Mouse (Mus musculus) MEL (cell line): ENCODE results near the gene Cyth2. TPM values are rescaled to one million over a fixed set of nuclear protein-coding genes. Genes with fewer than 3 reads are reported as not detected.

Experiments
- DNase-seq: peaks from one replicate; pipeline ENCODE4 v3.0.0; 2011; ENCODE audit warnings: low read depth, low spot score
- H3K27ac ChIP-seq: 2 replicates; pipeline ENCODE4 v1.5.1; 2012; ENCODE audit warnings: low read depth, mild to moderate bottlenecking, control low read depth, low read length, moderate library complexity; ENCODE audit not compliant: control insufficient read depth
- H3K27me3 ChIP-seq, 2 experiments: fragments of 150-350 bp in 1 of 2; sonication (generic) in 1 of 2; 2 replicates each; pipeline ENCODE4 v1.6.1; 2012; ENCODE audit warnings: low read length in 2 of 2, mild to moderate bottlenecking in 2 of 2, improper control_type of control experiment in 1 of 2, moderate library complexity in 1 of 2; ENCODE audit not compliant: insufficient read depth in 2 of 2, control insufficient read depth in 1 of 2
- H3K36me3 ChIP-seq, 2 experiments: 2 replicates each; pipeline ENCODE4 v1.6.1; 2012 to 2014; ENCODE audit warnings: low read length in 2 of 2, improper control_type of control experiment in 1 of 2, inconsistent platforms in 1 of 2, mild to moderate bottlenecking in 1 of 2; ENCODE audit not compliant: insufficient read depth in 2 of 2, control insufficient read depth in 1 of 2
- H3K4me1 ChIP-seq, 2 experiments: fragments of 150-350 bp in 1 of 2; sonication (generic) in 1 of 2; 2 replicates each; pipeline ENCODE4 v1.6.1; 2012; ENCODE audit warnings: low read length in 2 of 2, improper control_type of control experiment in 1 of 2, mild to moderate bottlenecking in 1 of 2; ENCODE audit not compliant: insufficient read depth in 2 of 2, control insufficient read depth in 1 of 2
- H3K4me3 ChIP-seq, 2 experiments: fragments of 150-350 bp in 1 of 2; sonication (generic) in 1 of 2; 2 replicates each; pipeline ENCODE4 v1.5.1; 2012; ENCODE audit warnings: low read depth in 2 of 2, low read length in 2 of 2, mild to moderate bottlenecking in 2 of 2, moderate library complexity in 2 of 2, control low read depth in 1 of 2, improper control_type of control experiment in 1 of 2; ENCODE audit not compliant: control insufficient read depth in 1 of 2, insufficient read depth in 1 of 2
- H3K79me2 ChIP-seq: 2 replicates; pipeline ENCODE4 v1.6.1; 2012; ENCODE audit warnings: mild to moderate bottlenecking, low read length, moderate library complexity; ENCODE audit not compliant: control insufficient read depth, poor library complexity, insufficient read depth
- H3K9ac ChIP-seq: 2 replicates; pipeline ENCODE4 v1.6.1; 2012; ENCODE audit warnings: low read depth, mild to moderate bottlenecking, control low read depth, low read length, moderate library complexity; ENCODE audit not compliant: control insufficient read depth, poor library complexity, severe bottlenecking
- H3K9me3 ChIP-seq: fragments of 150-350 bp; sonication (generic); replicated peaks from 2 replicates; pipeline ENCODE4 v1.6.1; 2012; ENCODE audit warnings: mild to moderate bottlenecking, low read length, improper control_type of control experiment, moderate library complexity; ENCODE audit not compliant: insufficient read depth
- CHD2 ChIP-seq: IDR thresholded peaks from 2 replicates; pipeline ENCODE4 v1.6.1; 2011; ENCODE audit warnings: low read length, improper control_type of control experiment
- E2F4 ChIP-seq: IDR thresholded peaks from 2 replicates; pipeline ENCODE4 v1.6.1; 2011; ENCODE audit warnings: low read depth, low read length, improper control_type of control experiment, borderline replicate concordance
- ELF1 ChIP-seq: IDR thresholded peaks from 2 replicates; pipeline ENCODE4 v1.6.1; 2014; ENCODE audit warnings: low read depth, mild to moderate bottlenecking, inconsistent platforms, low read length, improper control_type of control experiment, moderate library complexity
- EP300 ChIP-seq, 2 experiments: IDR thresholded peaks; 2 replicates each; pipeline ENCODE4 v1.6.1; 2011; ENCODE audit warnings: improper control_type of control experiment in 2 of 2, low read length in 2 of 2, low read depth in 1 of 2, mild to moderate bottlenecking in 1 of 2
- GABPA ChIP-seq: IDR thresholded peaks from 2 replicates; pipeline ENCODE4 v1.6.1; 2012; ENCODE audit warnings: low read depth, mild to moderate bottlenecking, inconsistent platforms, low read length, improper control_type of control experiment, moderate library complexity
- GATA1 ChIP-seq: IDR thresholded peaks from 2 replicates; pipeline ENCODE4 v1.6.1; 2011; ENCODE audit warnings: low read depth, low read length, improper control_type of control experiment
- HCFC1 ChIP-seq: IDR thresholded peaks from 2 replicates; pipeline ENCODE4 v1.6.1; 2012; ENCODE audit warnings: low read depth, mild to moderate bottlenecking, inconsistent platforms, low read length, improper control_type of control experiment, moderate library complexity
- JUND ChIP-seq: IDR thresholded peaks from 2 replicates; pipeline ENCODE4 v1.6.1; 2011; ENCODE audit warnings: low read depth, mild to moderate bottlenecking, improper control_type of control experiment, low read length
- MAX ChIP-seq: IDR thresholded peaks from 2 replicates; pipeline ENCODE4 v1.6.1; 2011; ENCODE audit warnings: low read length, improper control_type of control experiment
- MAZ ChIP-seq: IDR thresholded peaks from 2 replicates; pipeline ENCODE4 v1.6.1; 2012; ENCODE audit warnings: low read depth, mild to moderate bottlenecking, inconsistent platforms, low read length, improper control_type of control experiment
- MEF2A ChIP-seq: IDR thresholded peaks from 2 replicates; pipeline ENCODE4 v1.6.1; 2014; ENCODE audit warnings: low read depth, mild to moderate bottlenecking, inconsistent platforms, low read length, improper control_type of control experiment; ENCODE audit not compliant: poor library complexity, insufficient replicate concordance, severe bottlenecking; ENCODE audit errors: extremely low read depth
- MXI1 ChIP-seq: IDR thresholded peaks from 2 replicates; pipeline ENCODE4 v1.6.1; 2011; ENCODE audit warnings: mild to moderate bottlenecking, low read depth, low read length, improper control_type of control experiment
- MYB ChIP-seq: IDR thresholded peaks from 2 replicates; pipeline ENCODE4 v1.6.1; 2011; ENCODE audit warnings: mild to moderate bottlenecking, low read depth, low read length, improper control_type of control experiment
- MYC ChIP-seq: IDR thresholded peaks from 2 replicates; pipeline ENCODE4 v1.6.1; 2011; ENCODE audit warnings: low read depth, mild to moderate bottlenecking, low read length, improper control_type of control experiment, moderate library complexity
- NELFE ChIP-seq: IDR thresholded peaks from 2 replicates; pipeline ENCODE4 v1.6.1; 2011; ENCODE audit warnings: low read depth, low read length, improper control_type of control experiment
- NRF1 ChIP-seq: IDR thresholded peaks from 2 replicates; pipeline ENCODE4 v1.6.1; 2014; ENCODE audit warnings: low read depth, mild to moderate bottlenecking, inconsistent platforms, low read length, improper control_type of control experiment, moderate library complexity; ENCODE audit not compliant: poor library complexity, insufficient read depth, severe bottlenecking
- POLR2AphosphoS2 ChIP-seq: IDR thresholded peaks from 2 replicates; pipeline ENCODE4 v1.6.1; 2011; ENCODE audit warnings: low read length, improper control_type of control experiment
- POLR2AphosphoS5 ChIP-seq: IDR thresholded peaks from 2 replicates; pipeline ENCODE4 v1.6.1; 2012; ENCODE audit warnings: low read depth, borderline replicate concordance, mild to moderate bottlenecking, inconsistent platforms, low read length, moderate library complexity, mixed read lengths
- RAD21 ChIP-seq: IDR thresholded peaks from 2 replicates; pipeline ENCODE4 v1.6.1; 2011; ENCODE audit warnings: mild to moderate bottlenecking, low read depth, low read length, improper control_type of control experiment
- SIN3A ChIP-seq: IDR thresholded peaks from 2 replicates; pipeline ENCODE4 v1.6.1; 2012; ENCODE audit warnings: low read length, improper control_type of control experiment, inconsistent platforms
- SMC3 ChIP-seq: IDR thresholded peaks from 2 replicates; pipeline ENCODE4 v1.6.1; 2011; ENCODE audit warnings: low read depth, low read length, improper control_type of control experiment
- TAL1 ChIP-seq: IDR thresholded peaks from 2 replicates; pipeline ENCODE4 v1.6.1; 2012; ENCODE audit warnings: mild to moderate bottlenecking, inconsistent platforms, low read length, moderate library complexity, mixed read lengths
- TBP ChIP-seq: IDR thresholded peaks from 2 replicates; pipeline ENCODE4 v1.8.0; 2011; ENCODE audit warnings: low read depth, low read length, improper control_type of control experiment
- TCF12 ChIP-seq: IDR thresholded peaks from 2 replicates; pipeline ENCODE4 v1.6.1; 2014; ENCODE audit warnings: low read depth, mild to moderate bottlenecking, inconsistent platforms, low read length, improper control_type of control experiment, moderate library complexity
- USF1 ChIP-seq: IDR thresholded peaks from 2 replicates; pipeline ENCODE4 v1.6.1; 2014; ENCODE audit warnings: low read depth, mild to moderate bottlenecking, inconsistent platforms, low read length, improper control_type of control experiment, moderate library complexity
- USF2 ChIP-seq, 2 experiments: IDR thresholded peaks; 2 replicates each; pipeline ENCODE4 v1.6.1; 2011 to 2012; ENCODE audit warnings: improper control_type of control experiment in 2 of 2, low read length in 2 of 2, borderline replicate concordance in 1 of 2, inconsistent platforms in 1 of 2, low read depth in 1 of 2, mild to moderate bottlenecking in 1 of 2; ENCODE audit not compliant: insufficient read depth in 1 of 2
- ZC3H11A ChIP-seq: IDR thresholded peaks from 2 replicates; pipeline ENCODE4 v1.6.1; 2012; ENCODE audit warnings: low read depth, mild to moderate bottlenecking, inconsistent platforms, low read length, improper control_type of control experiment
- ZKSCAN1 ChIP-seq: IDR thresholded peaks from 2 replicates; pipeline ENCODE4 v1.6.1; 2012; ENCODE audit warnings: low read depth, mild to moderate bottlenecking, inconsistent platforms, low read length, improper control_type of control experiment, moderate library complexity
- ZMIZ1 ChIP-seq: IDR thresholded peaks from 2 replicates; pipeline ENCODE4 v1.6.1; 2012; ENCODE audit warnings: low read depth, mild to moderate bottlenecking, inconsistent platforms, low read length, improper control_type of control experiment, moderate library complexity
- polyA plus RNA-seq, 2 experiments: library from polyadenylated mRNA; stranded (reverse) in 1 of 2; unstranded in 1 of 2; fragments of >175 nt in 1 of 2; fragments of >200 nt in 1 of 2; gene quantifications; 2 replicates each; pipeline versions ENCODE4 v1.2.1 to v1.2.4; 2012; ENCODE audit warnings: low replicate concordance in 2 of 2, low read depth in 1 of 2; ENCODE audit not compliant: insufficient read length in 2 of 2, insufficient read depth in 1 of 2, missing spikeins in 1 of 2
- total RNA-seq: library from RNA; depleted of rRNA; stranded (reverse); fragments of 300-350 nt; gene quantifications from 2 replicates; pipeline ENCODE4 v1.2.3, GENCODE M21; 2012

Cyth2 gene
- total and polyA plus RNA-seq, 3 experiments: 52.9 to 92.2 TPM; not detected in 1

DNA sequence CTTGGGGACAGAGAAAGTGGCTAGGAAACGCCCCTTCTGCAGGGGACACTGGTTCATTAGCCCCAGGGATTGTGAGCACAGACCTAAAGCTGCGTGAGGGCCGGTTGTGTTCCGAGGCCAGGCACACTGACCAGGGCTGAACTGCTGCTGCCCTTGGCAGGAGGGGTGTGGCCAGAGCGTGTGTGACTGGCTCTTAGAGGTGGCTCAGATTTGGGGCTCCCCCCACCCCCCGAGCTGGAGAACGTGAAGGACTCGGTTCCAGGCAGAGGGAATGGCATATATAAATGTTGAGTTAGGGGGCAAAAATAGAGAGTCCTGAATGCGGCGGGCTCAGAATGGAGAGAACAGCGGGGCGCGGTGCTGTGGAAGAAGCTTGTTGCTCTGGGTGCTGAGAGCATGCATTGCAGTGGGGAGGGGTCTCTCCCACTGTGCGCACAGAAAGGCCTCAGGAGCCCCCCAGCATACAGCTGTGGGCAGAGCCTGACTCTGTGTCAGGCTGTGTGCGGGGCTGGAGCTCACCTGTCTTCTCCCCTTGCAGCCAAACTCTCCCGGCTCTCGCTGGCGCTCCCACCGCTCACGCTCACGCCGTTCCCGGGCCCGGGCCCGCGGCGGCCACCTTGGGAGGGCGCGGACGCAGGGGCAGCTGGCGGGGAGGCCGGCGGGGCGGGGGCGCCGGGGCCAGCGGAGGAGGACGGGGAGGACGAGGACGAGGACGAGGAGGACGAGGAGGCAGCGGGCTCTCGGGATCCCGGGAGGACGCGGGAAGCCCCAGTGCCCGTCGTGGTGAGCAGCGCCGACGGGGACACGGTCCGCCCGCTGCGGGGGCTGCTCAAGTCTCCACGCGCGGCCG is 16.5 kb downstream of the Cyth2 start:
- H3K4me3 ChIP-seq: no peak overlapping the region
- no peak overlapping the region for H3K27ac ChIP-seq
- no peaks in the 10 kb centered on the region for H3K9me3 ChIP-seq
- no peak overlapping the region for H3K9ac ChIP-seq
- H3K36me3 ChIP-seq: peaks cover 0 to 4% of the 10 kb centered on the region in 2 experiments; a peak in 1 of 4 replicates
- TF ChIP-seq USF2 (IDR thresholded peaks at IDR 0.05; ENCODE audit: borderline replicate concordance in 1 of 2, insufficient read depth in 1 of 2, low read depth in 1 of 2, low read length in 2 of 2): no peak
- no peak for TF ChIP-seq MAZ
- no peak for TF ChIP-seq SMC3
- no peak for TF ChIP-seq TBP
- no peak for TF ChIP-seq ELF1
- TF ChIP-seq ZMIZ1: no peak
- no peak for TF ChIP-seq ZC3H11A
- no peak for TF ChIP-seq E2F4
- TF ChIP-seq EP300 (IDR thresholded peaks at IDR 0.05; ENCODE audit: low read depth in 1 of 2, low read length in 2 of 2): no peak
- TF ChIP-seq GATA1: no peak
- TF ChIP-seq POLR2AphosphoS2: no peak
- TF ChIP-seq NRF1: no peak
- TF ChIP-seq RAD21: no peak
- TF ChIP-seq JUND: no peak
- TF ChIP-seq MYB: no peak
- TF ChIP-seq TCF12: no peak
- TF ChIP-seq MYC: no peak
- H3K79me2 ChIP-seq: no peaks in the 10 kb centered on the region; the same call in 1 of the 2 replicates
- no peak for DNase-seq
- no peaks in the 10 kb centered on the region for H3K27me3 ChIP-seq
- peaks cover 9 to 13% of the 10 kb centered on the region in 2 experiments; a peak in 3 of 4 replicates for H3K4me1 ChIP-seq

DNA sequence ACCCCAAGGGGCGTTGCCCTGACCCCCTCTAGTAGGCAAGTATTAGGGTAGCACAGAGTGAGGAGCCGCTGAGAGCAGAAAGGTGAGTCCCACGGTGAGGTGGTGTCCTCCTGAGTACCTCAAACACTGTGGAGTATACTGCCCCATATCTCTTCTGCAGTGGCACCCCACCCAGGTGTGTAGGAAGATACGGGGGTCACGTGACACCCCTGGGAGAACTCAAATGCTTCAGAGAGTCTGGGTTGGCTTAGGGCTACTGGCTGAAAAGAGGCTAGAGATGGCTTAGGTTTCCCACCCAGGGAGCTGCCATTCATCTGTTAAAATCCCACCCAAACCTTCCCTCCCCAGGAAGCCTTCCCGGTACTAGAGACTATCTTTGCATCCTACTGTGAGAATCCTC is 17.4 kb downstream of the Cyth2 start:
- no peaks in the 10 kb centered on the region for H3K27me3 ChIP-seq
- TF ChIP-seq E2F4 (no peak), POLR2AphosphoS5 (no peak), CHD2 (no peak), TBP (no peak), EP300 (IDR thresholded peaks at IDR 0.05; ENCODE audit: low read depth in 1 of 2, low read length in 2 of 2) (peak; percentile 41 to 42; a peak in 2 of 4 replicates), MAX (no peak), GABPA (no peak), MYC (no peak), GATA1 (peak; percentile 55; the same call in 1 of the 2 replicates), USF1 (peak; percentile 94), MEF2A (no peak), ELF1 (no peak), SMC3 (no peak), SIN3A (no peak), MXI1 (no peak), RAD21 (no peak), HCFC1 (no peak), NELFE (no peak), ZKSCAN1 (no peak), TAL1 (peak; percentile 54), MYB (no peak)

More for the DNA sequence above, 17.4 kb downstream of the Cyth2 start:
- Histone ChIP-seq H3K27ac (no peak overlapping the region), H3K9ac (no peak overlapping the region), H3K4me3 (no peak overlapping the region), H3K36me3 (peaks cover 0 to 4% of the 10 kb centered on the region in 2 experiments; a peak in 1 of 4 replicates), H3K4me1 (peaks cover 9 to 13% of the 10 kb centered on the region in 2 experiments; a peak in 3 of 4 replicates), H3K9me3 (no peaks in the 10 kb centered on the region), H3K79me2 (no peaks in the 10 kb centered on the region; the same call in 1 of the 2 replicates)
- peak; percentile 63 for DNase-seq
